Mouse (Mus musculus) spleen, embryonic (tissue): ENCODE data around the gene Ehd2.
"Not testable (repeated sequence)": the region's sequence is repeated elsewhere in the genome, so short reads cannot be mapped to it uniquely, and the experiment has no call there.

ENCODE experiments used
- CTCF ChIA-PET: fragments of 350-600 bp; sonication (Branson Sonifier 250); formaldehyde crosslinking; loops from one replicate; lab custom pipeline; 2022; lab: Charles Lee

Gene Ehd2

GRCm38 (mm10) chr7:15915695-15916094 is 51.7 kb downstream of the Ehd2 start:
- CTCF ChIA-PET: not testable (repeated sequence)

- CTCF ChIA-PET: interaction anchor here (0.7 kb wide), 1 partner anchor 398 kb away, joined by 6 read pairs; no protein-coding TSS in a partner anchor
Observed at GRCm38 (mm10) chr7:15914751-15915150, 52.6 kb downstream of the Ehd2 start.

- CTCF ChIA-PET: interaction anchor here (0.7 kb wide), 1 partner anchor 398 kb away, joined by 6 read pairs; no protein-coding TSS in a partner anchor
Observed at GRCm38 (mm10) chr7:15914252-15914651, 53.1 kb downstream of the Ehd2 start.

- CTCF ChIA-PET: no interaction called here
Observed at GRCm38 (mm10) chr7:15912183-15912582, 55.2 kb downstream of the Ehd2 start.

- CTCF ChIA-PET: interaction anchor here (0.7 kb wide), 1 partner anchor 26 kb away, joined by 5 read pairs; no protein-coding TSS in a partner anchor
Observed at GRCm38 (mm10) chr7:15910521-15910920, 56.8 kb downstream of the Ehd2 start.

- CTCF ChIA-PET: no interaction called here
Observed at GRCm38 (mm10) chr7:15907971-15908590, 59.3 kb downstream of the Ehd2 start.

GRCm38 (mm10) chr7:15906602-15907001 is 60.8 kb downstream of the Ehd2 start:
- CTCF ChIA-PET: no interaction called here

- CTCF ChIA-PET: no interaction called here
Observed at GRCm38 (mm10) chr7:15905861-15906260, 61.5 kb downstream of the Ehd2 start.

GRCm38 (mm10) chr7:15901366-15902048 is 65.9 kb downstream of the Ehd2 start:
- CTCF ChIA-PET: interaction anchor here (0.7 kb wide), 2 partner anchors 33 to 933 kb away, joined by 3 to 13 read pairs; no protein-coding TSS in a partner anchor
